Mouse (Mus musculus) left cerebral cortex, postnatal 10 days (tissue): ENCODE measurements at regions not wholly inside any gene's neighbourhood (a gene's known extent, or its start where the extent isn't known, plus 50 kb on each side); places are given as distances from the start of the nearest gene placed in this dataset.

Source experiments
- DNase-seq, 2 experiments: peaks; one replicate each; pipeline ENCODE4 v3.0.0; 2021 to 2022; ENCODE audit warnings: low spot score in 2 of 2, mixed read lengths in 1 of 2; ENCODE audit errors: extremely low spot score in 1 of 2
- intact Hi-C: fragments of 180-260 bp; cut with DNase I; formaldehyde crosslinking; loops from one replicate; pipeline ENCODE4 v1.15.1; 2025

- intact Hi-C loops: no loop called here
- peak; percentile 11 to 98 for DNase-seq
Measured at GRCm38 (mm10) chr3:62159031-62159430, 179.1 kb upstream of the Arhgef26 start.

- peak in 1 of 2 experiments; percentile 36 for DNase-seq
- intact Hi-C loops: loop anchor here (5.0 to 10.0 kb wide), 4 partner anchors 696 to 923 kb away; partner anchors contain the start of gene B430305J03Rik
Measured at GRCm38 (mm10) chr3:62170647-62171046, 167.5 kb upstream of the Arhgef26 start.

GRCm38 (mm10) chr3:62187807-62188509 lies 150.2 kb upstream of the Arhgef26 start:
- intact Hi-C loops: no loop called here
- DNase-seq: no peak

- intact Hi-C loops: loop anchor here (2.0 to 5.0 kb wide), 2 partner anchors 830 to 948 kb away; partner anchors contain the start of gene Rap2b
- DNase-seq: peak in 1 of 2 experiments; percentile 56
Measured at GRCm38 (mm10) chr3:62192466-62192865, 145.7 kb upstream of the Arhgef26 start.

GRCm38 (mm10) chr3:62194421-62194820 lies 143.7 kb upstream of the Arhgef26 start:
- peak in 1 of 2 experiments; percentile 39 for DNase-seq
- intact Hi-C loops: loop anchor here (5.0 kb wide), 1 partner anchor 832 kb away; the partner anchor contains the start of gene Rap2b

- DNase-seq: no peak
- intact Hi-C loops: no loop called here
Measured at GRCm38 (mm10) chr3:62196679-62197078, 141.5 kb upstream of the Arhgef26 start.

GRCm38 (mm10) chr3:62215806-62216205 lies 122.3 kb upstream of the Arhgef26 start:
- peak; percentile 44 to 51 for DNase-seq
- intact Hi-C loops: loop anchor here (5.0 kb wide), 3 partner anchors 126 to 241 kb away; no protein-coding TSS in a partner anchor

- intact Hi-C loops: loop anchor here (5.0 kb wide), 3 partner anchors 125 to 240 kb away; no protein-coding TSS in a partner anchor
- no peak for DNase-seq
Measured at GRCm38 (mm10) chr3:62217335-62217734, 120.8 kb upstream of the Arhgef26 start.

- DNase-seq: no peak
- intact Hi-C loops: no loop called here
Measured at GRCm38 (mm10) chr3:62227697-62228096, 110.4 kb upstream of the Arhgef26 start.

GRCm38 (mm10) chr3:62228156-62228555 lies 110.0 kb upstream of the Arhgef26 start:
- intact Hi-C loops: no loop called here
- no peak for DNase-seq

- intact Hi-C loops: no loop called here
- DNase-seq: no peak
Measured at GRCm38 (mm10) chr3:62241031-62241430, 97.1 kb upstream of the Arhgef26 start.

- peak; percentile 15 to 46 for DNase-seq
- intact Hi-C loops: no loop called here
Measured at GRCm38 (mm10) chr3:62271703-62272102, 66.4 kb upstream of the Arhgef26 start.

GRCm38 (mm10) chr3:62278279-62278678 lies 59.9 kb upstream of the Arhgef26 start:
- no peak for DNase-seq
- intact Hi-C loops: no loop called here

- intact Hi-C loops: no loop called here
- no peak for DNase-seq
Measured at GRCm38 (mm10) chr3:62280960-62281359, 57.2 kb upstream of the Arhgef26 start.
